In genomic region chr4:139684639-139685017, GRCm38 (mm10) we compare ENCODE assay signal across 8 mouse cellular contexts. TPM values are rescaled to one million over a fixed set of nuclear protein-coding genes. Genes with fewer than 3 reads are reported as not detected.
DNase-seq lines count a peak whose midpoint lies in the region; ATAC-seq and TF ChIP-seq lines count a peak whose summit lies in the region.

No protein-coding gene starts in this region.

- H3K9me3 ChIP-seq in kidney, embryonic 16.5 days (ENCODE audit: low read length): peaks cover 10% of the 10 kb centered on the region; the same call in 1 of the 2 replicates
- H3K9me3 ChIP-seq in embryonic facial prominence, embryonic 11.5 days (replicated peaks; ENCODE audit: control insufficient read depth, low read length): no peaks in the 10 kb centered on the region
- peaks cover 6% of the 10 kb centered on the region; the same call in 1 of the 2 replicates for H3K9me3 ChIP-seq in liver, postnatal 0 days (ENCODE audit: low read length)

- no peaks in the 10 kb centered on the region for H3K36me3 ChIP-seq in kidney, embryonic 16.5 days (ENCODE audit: insufficient read depth, low read length)
- no peaks in the 10 kb centered on the region for H3K36me3 ChIP-seq in embryonic facial prominence, embryonic 11.5 days (replicated peaks; ENCODE audit: control insufficient read depth, insufficient read depth, low read depth, low read length)
- H3K36me3 ChIP-seq in liver, postnatal 0 days (replicated peaks; ENCODE audit: insufficient read depth, low read length): no peaks in the 10 kb centered on the region

- H3K4me1 ChIP-seq in kidney, embryonic 16.5 days (ENCODE audit: insufficient read depth, low read length): no peaks in the 10 kb centered on the region
- H3K4me1 ChIP-seq in embryonic facial prominence, embryonic 11.5 days (ENCODE audit: control insufficient read depth, insufficient read depth, low read length): no peaks in the 10 kb centered on the region
- H3K4me1 ChIP-seq in liver, postnatal 0 days (ENCODE audit: insufficient read depth): no peaks in the 10 kb centered on the region

- H3K4me3 ChIP-seq in kidney, embryonic 16.5 days (ENCODE audit: low read length): no peak overlapping the region
- no peak overlapping the region for H3K4me3 ChIP-seq in embryonic facial prominence, embryonic 11.5 days (ENCODE audit: low read depth, low read length)
- no peak overlapping the region for H3K4me3 ChIP-seq in liver, postnatal 0 days (ENCODE audit: low read depth, low read length)

- 8% methylated on average over 3 of the region's 3 CpGs for WGBS in kidney, embryonic 16.5 days
- 12% methylated on average over 3 of the region's 3 CpGs for WGBS in embryonic facial prominence, embryonic 11.5 days
- WGBS in liver, postnatal 0 days (ENCODE audit: insufficient replicate concordance): 19% methylated on average over 3 of the region's 3 CpGs

- no peak overlapping the region for H3K27ac ChIP-seq in kidney, embryonic 16.5 days (ENCODE audit: low read length)
- no peak overlapping the region for H3K27ac ChIP-seq in embryonic facial prominence, embryonic 11.5 days (replicated peaks; ENCODE audit: low read depth, low read length)
- no peak overlapping the region for H3K27ac ChIP-seq in liver, postnatal 0 days (ENCODE audit: low read depth)

- peak; percentile 65 for DNase-seq in kidney, adult 18-20 months
- peak; percentile 51 for DNase-seq in adrenal gland, adult 8-10 months
- DNase-seq in embryonic facial prominence, embryonic 11.5 days (ENCODE audit: low spot score): peak; percentile 84
- DNase-seq in kidney, postnatal 25 days: peak; percentile 46 to 76
- DNase-seq in liver, postnatal 0 days: peak; percentile 61
- DNase-seq in right cerebral cortex, adult 2 months (ENCODE audit: low spot score in 2 of 2): peak; percentile 75 to 79

- TF ChIP-seq CTCF in liver, postnatal 0 days (IDR thresholded peaks at IDR 0.05; ENCODE audit: low read depth): peak; percentile 75

- ATAC-seq in kidney, embryonic 16.5 days (ENCODE audit: low FRiP score, low TSS enrichment): no peak
- no peak for ATAC-seq in embryonic facial prominence, embryonic 11.5 days (replicated peaks; ENCODE audit: insufficient number of reproducible peaks, low FRiP score, low TSS enrichment, low read depth)
- no peak for ATAC-seq in liver, postnatal 0 days
- no peak for ATAC-seq in monocyte, adult 5-6 weeks (replicated peaks; ENCODE audit: insufficient number of reproducible peaks, low FRiP score, low TSS enrichment, poor library complexity, severe bottlenecking)

- no peak overlapping the region for H3K4me2 ChIP-seq in kidney, embryonic 16.5 days (replicated peaks; ENCODE audit: low read depth, low read length)
- no peak overlapping the region for H3K4me2 ChIP-seq in embryonic facial prominence, embryonic 11.5 days (ENCODE audit: low read depth, low read length)
- no peak overlapping the region for H3K4me2 ChIP-seq in liver, postnatal 0 days (ENCODE audit: low read depth, low read length)

- TF ChIP-seq EP300 in liver, postnatal 0 days (IDR thresholded peaks at IDR 0.05; ENCODE audit: low read depth): no peak

- H3K27me3 ChIP-seq in kidney, embryonic 16.5 days (ENCODE audit: insufficient read depth, low read length): no peaks in the 10 kb centered on the region
- no peaks in the 10 kb centered on the region for H3K27me3 ChIP-seq in embryonic facial prominence, embryonic 11.5 days (ENCODE audit: control insufficient read depth, insufficient read depth, low read length)
- no peaks in the 10 kb centered on the region for H3K27me3 ChIP-seq in liver, postnatal 0 days (ENCODE audit: insufficient read depth, low read length)

- H3K9ac ChIP-seq in kidney, embryonic 16.5 days (replicated peaks; ENCODE audit: low read length): no peak overlapping the region
- H3K9ac ChIP-seq in embryonic facial prominence, embryonic 11.5 days (replicated peaks; ENCODE audit: low read length): no peak overlapping the region
- no peak overlapping the region for H3K9ac ChIP-seq in liver, postnatal 0 days (replicated peaks)

RNA-seq across cellular contexts. Expression of gene Tas1r2, which starts 31.3 kb away (rescaled TPM):
- not detected in 2 replicates for polyA plus RNA-seq in kidney, embryonic 16.5 days (2015; fragmentation: Nextera tagmentation; extraction: Ambion mirVana)
- total RNA-seq in adrenal gland, adult 8-10 months (2022): not detected
- not detected in 2 replicates for polyA plus RNA-seq in embryonic facial prominence, embryonic 11.5 days (2014; fragmentation: Nextera tagmentation; extraction: Ambion mirVana)
- polyA plus RNA-seq in liver, postnatal 0 days (2015; fragmentation: Nextera tagmentation; extraction: Ambion mirVana): not detected in 2 replicates
- total RNA-seq in monocyte, adult 5-6 weeks (2017): 0.53 TPM in 1 of 3 replicates, not detected in the others
